Mouse (Mus musculus): ENCODE measurements at regions not wholly inside any gene's neighbourhood (a gene's known extent, or its start where the extent isn't known, plus 50 kb on each side); places are given as distances from the start of the nearest gene placed in this dataset.
A peak's percentile ranks its signal among the peaks of the same experiment; 100 is the strongest.

DNA sequence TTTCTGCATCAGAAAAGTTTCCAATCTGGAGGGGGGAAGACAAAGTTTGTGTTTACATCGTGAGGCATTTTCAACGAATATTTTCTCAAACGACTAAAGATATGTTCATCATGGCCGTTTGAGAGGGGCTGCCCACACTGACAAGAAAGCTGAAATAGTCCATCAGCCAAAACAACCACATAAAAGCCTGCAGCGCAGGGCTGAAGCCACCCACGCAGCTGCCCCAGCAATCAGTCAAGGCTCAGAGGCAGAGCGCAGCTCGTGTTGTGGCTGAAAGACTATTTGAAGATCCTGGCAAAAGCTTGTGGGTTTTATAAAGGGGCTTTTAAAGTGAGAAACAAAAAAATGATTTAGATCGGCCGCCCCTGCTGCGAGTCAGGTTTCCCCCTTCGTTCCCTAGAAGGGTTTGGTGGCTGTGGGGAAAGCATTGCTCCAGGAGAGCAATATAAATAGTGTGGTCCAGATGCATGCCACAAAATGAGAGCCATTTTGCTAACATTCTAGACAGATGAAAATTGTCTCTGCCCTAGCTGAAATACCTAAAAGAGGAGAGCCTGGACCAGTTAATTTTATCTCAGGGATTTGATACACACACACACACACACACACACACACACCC lies 105.0 kb upstream of the Otud4 start:
- Histone ChIP-seq H3K9me3 (replicated peaks; ENCODE audit: control insufficient read depth, low read length) (no peaks in the 10 kb centered on the region), H3K4me1 (ENCODE audit: control insufficient read depth, insufficient read depth, low read length) (no peaks in the 10 kb centered on the region), H3K36me3 (ENCODE audit: control insufficient read depth, insufficient read depth, low read length) (no peaks in the 10 kb centered on the region), H3K9ac (ENCODE audit: low read length) (no peak overlapping the region), H3K27ac (ENCODE audit: low read length) (no peak overlapping the region; the same call in 1 of the 2 replicates), H3K27me3 (ENCODE audit: control insufficient read depth, insufficient read depth, low read length) (no peaks in the 10 kb centered on the region), H3K4me3 (replicated peaks; ENCODE audit: low read length) (no peak overlapping the region), H3K4me2 (ENCODE audit: low read depth, low read length) (no peak overlapping the region)
- WGBS: 36% methylated on average over 12 of the region's 12 CpGs
- ATAC-seq (ENCODE audit: insufficient read depth, low FRiP score): no peak

DNA sequence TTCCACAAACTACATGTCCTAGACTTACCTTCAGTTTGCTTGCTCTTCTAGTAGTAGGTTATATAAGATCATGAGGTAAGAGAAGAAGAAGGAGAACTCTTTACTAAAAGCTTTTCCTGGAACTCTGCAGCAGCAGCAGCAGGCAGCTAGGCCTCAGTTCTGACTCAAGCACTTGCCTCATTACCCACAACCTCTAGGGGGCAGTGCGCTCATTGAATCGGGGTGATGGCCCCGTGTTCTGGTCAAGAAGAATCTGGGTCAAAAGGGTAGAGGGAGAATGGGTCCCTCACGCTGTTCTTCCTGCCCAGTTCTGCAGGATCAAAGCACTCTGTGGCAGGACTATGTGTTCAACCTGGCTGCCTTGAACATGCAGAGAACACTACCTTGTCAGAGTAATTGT lies 109.9 kb upstream of the Otud4 start:
- no peaks in the 10 kb centered on the region for H3K27me3 ChIP-seq (ENCODE audit: control insufficient read depth, insufficient read depth, low read length)
- no peak for ATAC-seq (ENCODE audit: insufficient read depth, low FRiP score)
- no peaks in the 10 kb centered on the region for H3K4me1 ChIP-seq (ENCODE audit: control insufficient read depth, insufficient read depth, low read length)
- no peak overlapping the region for H3K9ac ChIP-seq (ENCODE audit: low read length)
- 38% methylated on average over 4 of the region's 4 CpGs for WGBS
- no peak overlapping the region for H3K4me2 ChIP-seq (ENCODE audit: low read depth, low read length)
- no peak overlapping the region for H3K4me3 ChIP-seq (replicated peaks; ENCODE audit: low read length)
- no peaks in the 10 kb centered on the region for H3K9me3 ChIP-seq (replicated peaks; ENCODE audit: control insufficient read depth, low read length)
- no peak overlapping the region for H3K27ac ChIP-seq (ENCODE audit: low read length)
- H3K36me3 ChIP-seq (ENCODE audit: control insufficient read depth, insufficient read depth, low read length): no peaks in the 10 kb centered on the region

- H3K9me3 ChIP-seq (replicated peaks; ENCODE audit: control insufficient read depth, low read length): no peaks in the 10 kb centered on the region
- no peaks in the 10 kb centered on the region for H3K4me1 ChIP-seq (ENCODE audit: control insufficient read depth, insufficient read depth, low read length)
- 60% methylated on average over 1 of the region's 1 CpGs for WGBS
- no peaks in the 10 kb centered on the region for H3K36me3 ChIP-seq (ENCODE audit: control insufficient read depth, insufficient read depth, low read length)
- no peak overlapping the region for H3K4me2 ChIP-seq (ENCODE audit: low read depth, low read length)
- ATAC-seq (ENCODE audit: insufficient read depth, low FRiP score): no peak
- no peak overlapping the region for H3K27ac ChIP-seq (ENCODE audit: low read length)
- no peak overlapping the region for H3K9ac ChIP-seq (ENCODE audit: low read length)
- H3K4me3 ChIP-seq (replicated peaks; ENCODE audit: low read length): no peak overlapping the region
- H3K27me3 ChIP-seq (ENCODE audit: control insufficient read depth, insufficient read depth, low read length): no peaks in the 10 kb centered on the region
Measured at GRCm38 (mm10) chr8:79522040-79522439, 117.4 kb upstream of the Otud4 start.

- Histone ChIP-seq H3K9ac (ENCODE audit: low read length) (no peak overlapping the region), H3K36me3 (ENCODE audit: control insufficient read depth, insufficient read depth, low read length) (no peaks in the 10 kb centered on the region), H3K9me3 (replicated peaks; ENCODE audit: control insufficient read depth, low read length) (no peaks in the 10 kb centered on the region), H3K4me1 (ENCODE audit: control insufficient read depth, insufficient read depth, low read length) (no peaks in the 10 kb centered on the region), H3K27me3 (ENCODE audit: control insufficient read depth, insufficient read depth, low read length) (no peaks in the 10 kb centered on the region), H3K4me2 (ENCODE audit: low read depth, low read length) (no peak overlapping the region), H3K4me3 (replicated peaks; ENCODE audit: low read length) (no peak overlapping the region), H3K27ac (ENCODE audit: low read length) (no peak overlapping the region)
- 59% methylated on average over 4 of the region's 4 CpGs for WGBS
- ATAC-seq (ENCODE audit: insufficient read depth, low FRiP score): no peak
Measured at GRCm38 (mm10) chr8:79518966-79519365, 119.6 kb upstream of the Smad1 start.

DNA sequence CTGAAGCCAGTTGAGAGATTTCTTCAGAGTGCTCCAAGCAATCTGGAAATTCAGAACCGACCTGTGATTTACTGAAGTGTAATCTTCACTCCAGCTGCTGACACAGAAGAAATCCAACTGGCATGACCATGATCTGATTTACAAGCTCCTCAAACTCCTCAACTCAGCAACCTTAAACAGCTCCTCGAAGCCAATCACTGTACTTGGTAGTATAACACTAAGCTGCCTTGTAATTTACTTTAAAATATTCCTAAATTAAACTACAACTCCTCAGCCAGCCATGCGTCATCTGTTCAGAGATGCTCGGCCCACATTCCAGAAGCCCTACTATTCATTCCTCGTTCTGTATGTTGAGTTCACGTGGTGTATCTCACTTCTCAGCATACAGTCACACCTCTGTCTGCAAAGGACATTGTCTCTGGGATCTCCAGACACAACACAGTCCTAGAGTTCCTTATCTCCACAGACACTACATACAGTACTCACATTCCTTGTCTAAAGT lies 116.0 kb upstream of the Smad1 start:
- ATAC-seq (ENCODE audit: insufficient read depth, low FRiP score): no peak
- Histone ChIP-seq H3K36me3 (ENCODE audit: control insufficient read depth, insufficient read depth, low read length) (no peaks in the 10 kb centered on the region), H3K27me3 (ENCODE audit: control insufficient read depth, insufficient read depth, low read length) (no peaks in the 10 kb centered on the region), H3K9ac (ENCODE audit: low read length) (no peak overlapping the region), H3K27ac (ENCODE audit: low read length) (no peak overlapping the region), H3K4me2 (ENCODE audit: low read depth, low read length) (no peak overlapping the region), H3K9me3 (replicated peaks; ENCODE audit: control insufficient read depth, low read length) (no peaks in the 10 kb centered on the region), H3K4me3 (replicated peaks; ENCODE audit: low read length) (no peak overlapping the region), H3K4me1 (ENCODE audit: control insufficient read depth, insufficient read depth, low read length) (no peaks in the 10 kb centered on the region)
- WGBS: 51% methylated on average over 6 of the region's 6 CpGs

DNA sequence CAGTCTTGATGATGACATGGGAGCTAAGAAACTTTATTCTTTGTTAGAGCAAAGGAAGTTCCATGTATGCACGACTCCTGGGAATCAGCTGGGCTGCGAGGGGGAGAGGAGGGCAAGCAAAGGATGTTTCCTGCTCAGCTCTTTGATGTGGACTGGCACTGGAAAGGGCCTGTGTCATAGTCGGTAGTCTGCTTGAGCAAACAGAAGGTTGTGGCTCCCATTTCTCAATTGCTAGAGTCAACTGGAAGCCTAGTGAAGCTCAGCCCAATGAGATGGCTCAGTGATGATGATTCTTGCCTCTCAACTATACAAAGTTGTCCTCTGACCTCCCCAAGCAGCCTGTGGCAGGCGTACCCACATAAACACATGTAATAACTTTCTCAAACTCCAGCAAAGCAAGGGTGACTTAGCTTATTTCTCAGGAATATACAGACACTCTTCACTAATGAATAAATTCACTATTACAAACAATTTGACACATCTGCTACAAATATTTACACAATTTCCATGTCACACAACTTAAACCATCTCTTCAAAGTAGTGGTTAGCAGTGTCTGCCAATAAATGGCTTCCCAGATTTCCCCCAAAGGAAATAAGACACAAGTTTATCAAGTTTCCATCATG lies 115.4 kb upstream of the Smad1 start:
- Histone ChIP-seq H3K27me3 (ENCODE audit: control insufficient read depth, insufficient read depth, low read length) (no peaks in the 10 kb centered on the region), H3K4me3 (replicated peaks; ENCODE audit: low read length) (no peak overlapping the region), H3K27ac (ENCODE audit: low read length) (peak overlapping the region; percentile 9; the same call in 1 of the 2 replicates), H3K9me3 (replicated peaks; ENCODE audit: control insufficient read depth, low read length) (no peaks in the 10 kb centered on the region), H3K4me2 (ENCODE audit: low read depth, low read length) (no peak overlapping the region), H3K36me3 (ENCODE audit: control insufficient read depth, insufficient read depth, low read length) (no peaks in the 10 kb centered on the region), H3K4me1 (ENCODE audit: control insufficient read depth, insufficient read depth, low read length) (no peaks in the 10 kb centered on the region), H3K9ac (ENCODE audit: low read length) (no peak overlapping the region)
- 41% methylated on average over 4 of the region's 4 CpGs for WGBS
- ATAC-seq (ENCODE audit: insufficient read depth, low FRiP score): no peak

DNA sequence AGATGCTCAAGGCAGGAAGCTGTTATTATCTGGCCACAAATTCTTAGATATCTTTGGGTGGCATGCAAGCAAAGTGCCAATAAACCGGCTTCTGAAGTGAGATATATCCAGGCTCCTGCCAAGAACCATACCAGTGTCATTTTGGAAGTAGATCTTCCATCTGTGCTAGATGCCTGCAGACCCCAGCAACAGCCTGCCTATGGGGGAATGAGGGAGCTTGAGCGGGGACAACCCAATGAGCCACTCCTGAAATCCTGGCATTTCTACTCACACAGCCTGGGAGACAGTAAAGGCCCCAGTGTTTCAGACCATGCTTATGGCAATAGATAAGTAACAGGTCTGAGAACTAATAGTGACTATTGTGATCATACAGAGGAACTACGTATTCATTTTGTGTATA lies 109.3 kb upstream of the Smad1 start:
- Histone ChIP-seq H3K9ac (ENCODE audit: low read length) (no peak overlapping the region), H3K4me1 (ENCODE audit: control insufficient read depth, insufficient read depth, low read length) (no peaks in the 10 kb centered on the region), H3K27ac (ENCODE audit: low read length) (no peak overlapping the region), H3K4me2 (ENCODE audit: low read depth, low read length) (no peak overlapping the region), H3K36me3 (ENCODE audit: control insufficient read depth, insufficient read depth, low read length) (no peaks in the 10 kb centered on the region), H3K27me3 (ENCODE audit: control insufficient read depth, insufficient read depth, low read length) (no peaks in the 10 kb centered on the region), H3K4me3 (replicated peaks; ENCODE audit: low read length) (no peak overlapping the region), H3K9me3 (replicated peaks; ENCODE audit: control insufficient read depth, low read length) (no peaks in the 10 kb centered on the region)
- no peak for ATAC-seq (ENCODE audit: insufficient read depth, low FRiP score)
- 84% methylated on average over 3 of the region's 3 CpGs for WGBS

GRCm38 (mm10) chr8:79505381-79505780 lies 106.1 kb upstream of the Smad1 start:
- Histone ChIP-seq H3K9me3 (replicated peaks; ENCODE audit: control insufficient read depth, low read length) (no peaks in the 10 kb centered on the region), H3K9ac (ENCODE audit: low read length) (no peak overlapping the region), H3K27me3 (ENCODE audit: control insufficient read depth, insufficient read depth, low read length) (no peaks in the 10 kb centered on the region), H3K4me2 (ENCODE audit: low read depth, low read length) (no peak overlapping the region), H3K4me1 (ENCODE audit: control insufficient read depth, insufficient read depth, low read length) (no peaks in the 10 kb centered on the region), H3K36me3 (ENCODE audit: control insufficient read depth, insufficient read depth, low read length) (no peaks in the 10 kb centered on the region), H3K27ac (ENCODE audit: low read length) (no peak overlapping the region), H3K4me3 (replicated peaks; ENCODE audit: low read length) (no peak overlapping the region)
- no peak for ATAC-seq (ENCODE audit: insufficient read depth, low FRiP score)
- WGBS: 58% methylated on average over 5 of the region's 5 CpGs

- Histone ChIP-seq H3K4me3 (replicated peaks; ENCODE audit: low read length) (no peak overlapping the region), H3K27ac (ENCODE audit: low read length) (no peak overlapping the region), H3K27me3 (ENCODE audit: control insufficient read depth, insufficient read depth, low read length) (no peaks in the 10 kb centered on the region), H3K9ac (ENCODE audit: low read length) (no peak overlapping the region), H3K36me3 (ENCODE audit: control insufficient read depth, insufficient read depth, low read length) (no peaks in the 10 kb centered on the region), H3K4me1 (ENCODE audit: control insufficient read depth, insufficient read depth, low read length) (peaks cover 2% of the 10 kb centered on the region; the same call in 1 of the 2 replicates), H3K4me2 (ENCODE audit: low read depth, low read length) (no peak overlapping the region), H3K9me3 (replicated peaks; ENCODE audit: control insufficient read depth, low read length) (no peaks in the 10 kb centered on the region)
- ATAC-seq (ENCODE audit: insufficient read depth, low FRiP score): no peak
- 74% methylated on average over 2 of the region's 2 CpGs for WGBS
Measured at GRCm38 (mm10) chr8:79503906-79504305, 104.6 kb upstream of the Smad1 start.
